Mouse (Mus musculus) gastrocnemius, adult 18-20 months (tissue): ENCODE results near the gene Rev3l. TPM values are rescaled to one million over a fixed set of nuclear protein-coding genes. Genes with fewer than 3 reads are reported as not detected.
"Not testable (repeated sequence)": the region's sequence is repeated elsewhere in the genome, so short reads cannot be mapped to it uniquely, and the experiment has no call there.

ENCODE experiments used
- DNase-seq: peaks from one replicate; pipeline ENCODE4 v3.0.0; 2021; ENCODE audit warnings: low spot score
- total RNA-seq, 2 experiments: library from RNA; stranded (reverse); gene quantifications; 2 replicates each; pipeline ENCODE4 v1.2.3; 2021

Gene Rev3l
- total RNA-seq, 2 experiments from 2014 or later, result 17.3 to 19.3 TPM

- DNase-seq, result no peak
These were observed 46.4 kb downstream of the Rev3l start for GRCm38 (mm10) chr10:39778305-39778704.

DNA sequence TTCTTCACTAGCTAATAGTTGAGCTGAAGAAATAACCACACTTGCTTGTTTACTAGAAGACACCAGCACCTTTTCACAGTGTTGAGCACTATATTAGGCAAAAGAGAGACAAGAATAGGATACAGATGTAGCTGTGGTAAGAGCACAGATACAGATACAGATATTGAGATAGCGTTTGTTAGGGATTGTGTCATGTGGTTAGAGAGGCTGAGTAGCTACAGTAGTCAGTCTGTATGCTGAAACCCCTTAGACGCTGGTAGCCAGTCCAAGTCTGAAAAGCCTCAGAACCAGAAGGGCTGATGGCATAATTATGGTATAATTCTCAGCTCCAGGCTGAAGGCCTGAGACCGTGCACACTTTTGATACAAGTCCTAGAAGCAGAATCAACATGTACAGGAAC lies 53.3 kb downstream of the Rev3l start:
- no peak for DNase-seq

- no peak for DNase-seq
These were observed 61.4 kb downstream of the Rev3l start for GRCm38 (mm10) chr10:39793295-39793694.

GRCm38 (mm10) chr10:39811507-39811906 lies 79.6 kb downstream of the Rev3l start:
- DNase-seq, result peak; percentile 13

- no peak for DNase-seq
These were observed 110.7 kb downstream of the Rev3l start for GRCm38 (mm10) chr10:39842621-39843020.

DNA sequence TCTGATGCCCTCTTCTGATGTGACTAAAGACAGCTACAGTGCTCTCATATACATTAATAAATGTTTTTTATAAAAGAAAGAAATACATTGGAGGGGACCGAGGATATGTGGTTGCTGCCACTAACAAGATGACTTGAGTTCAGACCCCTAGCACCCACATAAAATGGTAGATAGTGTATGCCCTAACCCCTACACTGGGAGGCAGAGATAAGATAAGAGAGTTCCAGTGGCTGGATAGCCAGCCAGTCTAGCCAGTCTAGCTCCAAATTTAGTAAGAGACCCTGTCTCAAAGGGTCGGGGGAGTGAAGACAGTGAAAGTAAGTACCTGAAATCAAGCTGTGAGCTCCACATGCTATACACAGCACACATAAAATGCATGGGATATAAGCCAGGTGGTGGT lies 133.6 kb downstream of the Rev3l start:
- no peak for DNase-seq

- DNase-seq, result peak; percentile 55
These were observed 156.7 kb downstream of the Rev3l start for GRCm38 (mm10) chr10:39888621-39889020.

DNA sequence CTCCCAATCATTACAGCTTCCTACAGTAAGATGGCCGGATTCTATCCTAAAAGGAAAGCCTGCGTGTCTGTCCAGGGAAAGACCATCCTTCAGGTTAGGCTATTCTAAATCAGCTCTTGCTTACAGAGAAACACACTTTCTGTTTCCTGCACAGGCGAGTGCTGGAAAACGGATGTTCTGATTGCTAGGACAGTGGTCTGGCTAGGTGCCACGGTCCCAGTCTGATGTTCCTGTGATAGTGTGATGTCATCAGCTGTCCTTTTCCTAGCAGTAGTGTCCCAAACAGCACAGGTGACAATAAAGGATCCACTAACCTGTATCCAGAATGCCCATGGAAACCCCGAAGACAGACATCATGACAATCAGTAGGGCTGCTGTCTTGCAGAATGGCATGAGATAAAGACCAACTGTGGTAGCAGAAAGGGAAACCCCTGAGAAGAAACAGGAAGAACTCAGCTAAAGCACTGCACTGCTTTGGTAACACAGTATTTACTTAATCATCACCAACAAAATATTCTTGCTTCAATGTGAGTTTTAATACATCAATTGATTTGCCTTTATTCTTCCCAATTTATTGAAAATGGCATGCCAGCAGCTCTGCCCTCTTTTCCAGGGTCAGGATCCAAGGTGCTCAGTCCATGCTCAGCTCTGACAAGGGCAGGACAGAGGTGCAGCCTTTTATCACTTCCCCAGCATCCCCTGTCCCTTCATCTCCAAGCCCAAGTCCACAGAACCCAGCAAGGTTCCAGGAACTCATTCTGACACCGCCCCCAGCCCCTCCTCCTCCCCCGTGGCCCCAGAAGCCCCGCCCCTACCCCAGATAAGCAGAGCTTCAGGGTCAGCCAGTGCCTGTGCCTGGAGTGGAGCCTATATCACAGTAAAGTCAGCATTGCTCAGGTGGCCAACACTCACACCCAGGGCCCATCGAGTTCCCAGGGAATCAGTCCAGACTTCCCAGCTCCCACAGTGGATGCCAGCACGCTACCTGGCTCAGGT lies 162.1 kb downstream of the Rev3l start:
- DNase-seq, result no peak

- no peak for DNase-seq
These were observed 164.6 kb downstream of the Rev3l start for GRCm38 (mm10) chr10:39896503-39896902.

- DNase-seq, result peak; percentile 84
These were observed 167.0 kb downstream of the Rev3l start, which contains the start of gene Mfsd4b4 for GRCm38 (mm10) chr10:39898874-39899371. Gene Mfsd4b4 (minus strand): TSS chr10:39899238.

GRCm38 (mm10) chr10:39904191-39904590 lies 172.3 kb downstream of the Rev3l start:
- no peak for DNase-seq

DNA sequence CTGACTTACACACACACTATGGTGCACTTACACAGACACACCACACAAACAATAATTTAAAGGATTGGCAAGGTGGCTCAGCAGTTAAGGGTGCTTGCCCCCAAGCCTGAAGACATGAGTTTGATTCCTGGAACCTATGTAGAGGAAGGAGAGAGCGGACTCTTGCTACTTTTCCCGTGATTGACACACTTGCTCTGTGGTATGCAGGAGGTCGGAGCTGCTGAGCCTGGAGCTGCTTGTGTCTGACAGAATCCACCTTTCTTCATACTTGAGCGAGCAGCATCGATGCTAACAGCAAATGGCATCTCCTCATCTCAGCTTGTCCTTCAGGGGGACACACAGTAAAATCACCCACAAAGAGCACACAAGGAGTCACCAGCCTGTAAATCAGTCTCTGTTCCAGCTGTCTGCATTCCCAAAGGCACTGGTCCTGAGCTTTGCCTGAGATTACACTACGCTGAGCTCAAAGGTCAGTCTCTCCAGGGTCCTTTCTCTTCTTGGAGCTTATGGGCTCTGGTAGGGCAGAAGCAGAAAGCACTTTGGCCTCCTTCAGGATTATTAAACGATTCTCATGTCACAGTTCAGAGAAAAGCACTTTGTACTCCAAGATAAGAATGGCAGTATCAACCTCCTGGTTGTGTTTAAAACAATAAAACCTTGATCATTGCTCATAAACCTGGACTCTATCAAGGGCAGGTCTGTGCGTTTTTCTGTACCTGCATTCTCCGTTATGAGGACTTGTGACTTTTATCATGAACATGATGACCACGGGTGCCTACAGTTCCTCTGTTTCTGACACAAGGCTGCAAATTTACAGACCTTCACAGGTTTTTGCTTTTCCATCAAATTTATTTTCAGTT lies 175.1 kb downstream of the Rev3l start:
- DNase-seq, result no peak

- DNase-seq, result no peak
These were observed 177.0 kb downstream of the Rev3l start for GRCm38 (mm10) chr10:39908768-39909441.

- DNase-seq, result no peak
These were observed 180.7 kb downstream of the Rev3l start for GRCm38 (mm10) chr10:39912616-39913015.

DNA sequence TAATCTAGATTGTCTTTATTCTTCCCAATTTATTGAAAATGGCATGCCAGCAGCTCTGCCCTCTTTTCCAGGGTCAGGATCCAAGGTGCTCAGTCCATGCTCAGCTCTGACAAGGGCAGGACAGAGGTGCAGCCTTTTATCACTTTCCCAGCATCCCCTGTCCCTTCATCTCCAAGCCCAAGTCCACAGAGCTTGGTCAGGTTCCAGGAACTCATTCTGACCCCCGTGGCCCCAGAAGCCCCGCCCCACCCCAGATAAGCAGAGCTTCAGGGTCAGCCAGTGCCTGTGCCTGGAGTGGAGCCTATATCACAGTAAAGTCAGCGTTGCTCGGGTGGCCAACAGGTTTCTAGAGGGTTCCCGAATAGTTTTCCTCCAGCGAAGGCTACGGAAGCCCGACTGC lies 192.6 kb downstream of the Rev3l start:
- not testable (repeated sequence) for DNase-seq

Other genes starting within 250 kb of the Rev3l start
- gene Traf3ip2, start 119.2 kb upstream of the Rev3l start, total RNA-seq, result 1 to 10 TPM; 2.5 to 3.9 TPM
- gene Mfsd4b4, start 167.1 kb downstream of the Rev3l start, total RNA-seq, result 1 to 10 TPM; 2.5 to 2.8 TPM
- under 1 TPM; 0.16 to 0.19 TPM for gene Mfsd4b2, start 194.8 kb downstream of the Rev3l start, total RNA-seq
- gene Mfsd4b3, start 228.0 kb downstream of the Rev3l start, total RNA-seq, result 1 to 10 TPM; 3.6 to 5.1 TPM